Mouse (Mus musculus) layer of hippocampus, adult 8-10 months (tissue): ENCODE data around the gene Flt1. TPM values are rescaled to one million over a fixed set of nuclear protein-coding genes. Genes with fewer than 3 reads are reported as not detected.
A peak's percentile ranks its signal among the peaks of the same experiment; 100 is the strongest.

Experiments used
- DNase-seq, 2 experiments: peaks; one replicate each; pipeline ENCODE4 v3.0.0; 2022; ENCODE audit warnings: low spot score in 2 of 2
- total RNA-seq, 4 experiments: library from RNA; stranded (reverse); gene quantifications; 2 replicates each; pipeline ENCODE4 v1.2.4; 2022

Flt1 gene
- total RNA-seq, 4 experiments from 2014 or later, result 31.9 to 39.7 (median 36.0) TPM

- no peak for DNase-seq
Observed at GRCm38 (mm10) chr5:147724945-147725830, 623 bp downstream of the Flt1 start.

GRCm38 (mm10) chr5:147724391-147724790 is 1.4 kb downstream of the Flt1 start:
- no peak for DNase-seq

- DNase-seq, result no peak
Observed at GRCm38 (mm10) chr5:147723811-147724210, 2.0 kb downstream of the Flt1 start.

- no peak for DNase-seq
Observed at GRCm38 (mm10) chr5:147721438-147721837, 4.4 kb downstream of the Flt1 start.

- no peak for DNase-seq
Observed at GRCm38 (mm10) chr5:147718335-147718734, 7.5 kb downstream of the Flt1 start.

- DNase-seq, result no peak
Observed at GRCm38 (mm10) chr5:147716697-147717217, 9.1 kb downstream of the Flt1 start.

- DNase-seq, result no peak
Observed at GRCm38 (mm10) chr5:147716276-147716675, 9.5 kb downstream of the Flt1 start.

GRCm38 (mm10) chr5:147715391-147715790 is 10.4 kb downstream of the Flt1 start:
- DNase-seq, result no peak

- no peak for DNase-seq
Observed at GRCm38 (mm10) chr5:147708500-147708899, 17.3 kb downstream of the Flt1 start.

- DNase-seq, result no peak
Observed at GRCm38 (mm10) chr5:147707479-147707878, 18.3 kb downstream of the Flt1 start.

- DNase-seq, result no peak
Observed at GRCm38 (mm10) chr5:147704890-147705289, 20.9 kb downstream of the Flt1 start.

- no peak for DNase-seq
Observed at GRCm38 (mm10) chr5:147702423-147702822, 23.4 kb downstream of the Flt1 start.

- DNase-seq, result no peak
Observed at GRCm38 (mm10) chr5:147701024-147701423, 24.8 kb downstream of the Flt1 start.

- DNase-seq, result no peak
Observed at GRCm38 (mm10) chr5:147698044-147698443, 27.8 kb downstream of the Flt1 start.

GRCm38 (mm10) chr5:147697165-147697564 is 28.6 kb downstream of the Flt1 start:
- no peak for DNase-seq

- DNase-seq, result no peak
Observed at GRCm38 (mm10) chr5:147692622-147693021, 33.2 kb downstream of the Flt1 start.

- DNase-seq, result no peak
Observed at GRCm38 (mm10) chr5:147683707-147684323, 42.0 kb downstream of the Flt1 start.

GRCm38 (mm10) chr5:147681224-147681623 is 44.6 kb downstream of the Flt1 start:
- DNase-seq, result no peak

GRCm38 (mm10) chr5:147680711-147681110 is 45.1 kb downstream of the Flt1 start:
- DNase-seq, result no peak

- DNase-seq, result no peak
Observed at GRCm38 (mm10) chr5:147679316-147679715, 46.5 kb downstream of the Flt1 start.

GRCm38 (mm10) chr5:147675791-147676190 is 50.0 kb downstream of the Flt1 start:
- no peak for DNase-seq

- peak; percentile 26 to 43 for DNase-seq
Observed at GRCm38 (mm10) chr5:147671765-147672424, 53.9 kb downstream of the Flt1 start.
